Mouse (Mus musculus) heart, embryonic 15.5 days (tissue): Measurements from ENCODE around the gene Prdm11. TPM values are rescaled to one million over a fixed set of nuclear protein-coding genes. Genes with fewer than 3 reads are reported as not detected.

Source experiments
- ATAC-seq: fragments of 200-750 bp; cut with Nextera tagmentation; replicated peaks from 2 replicates; pipeline ENCODE4 v1.8.0; 2017; ENCODE audit warnings: low read depth, moderate TSS enrichment; ENCODE audit not compliant: insufficient number of reproducible peaks, insufficient read depth, low FRiP score
- H3K27ac ChIP-seq: fragments of 300-500 bp; sonication (generic); 2 replicates; pipeline ENCODE4 v1.5.1; 2015; ENCODE audit warnings: mild to moderate bottlenecking, inconsistent platforms
- H3K27me3 ChIP-seq: fragments of 300-500 bp; sonication (generic); 2 replicates; pipeline ENCODE4 v1.6.1; 2015; ENCODE audit warnings: inconsistent platforms
- H3K36me3 ChIP-seq: fragments of 300-500 bp; sonication (generic); 2 replicates; pipeline ENCODE4 v1.6.1; 2015; ENCODE audit warnings: mild to moderate bottlenecking, inconsistent platforms
- H3K4me1 ChIP-seq: fragments of 300-500 bp; sonication (generic); replicated peaks from 2 replicates; pipeline ENCODE4 v1.6.1; 2015; ENCODE audit warnings: inconsistent platforms
- H3K4me2 ChIP-seq: fragments of 300-500 bp; sonication (generic); 2 replicates; pipeline ENCODE4 v1.6.1; 2015; ENCODE audit warnings: inconsistent platforms, mild to moderate bottlenecking, moderate library complexity
- H3K4me3 ChIP-seq: fragments of 300-500 bp; sonication (generic); 2 replicates; pipeline ENCODE4 v1.5.1; 2015; ENCODE audit warnings: mild to moderate bottlenecking, inconsistent platforms
- H3K9ac ChIP-seq: fragments of 300-500 bp; sonication (generic); 2 replicates; pipeline ENCODE4 v1.6.1; 2015; ENCODE audit warnings: mild to moderate bottlenecking, inconsistent platforms
- H3K9me3 ChIP-seq: fragments of 300-500 bp; sonication (generic); replicated peaks from 2 replicates; pipeline ENCODE4 v1.6.1; 2016; ENCODE audit warnings: inconsistent platforms
- WGBS: fragments of 180-500 bp; shearing (Covaris S2); methylation state at CpG from one replicate; pipeline ENCODE4 v1.1.7; 2015; ENCODE audit warnings: mixed read lengths; 5-methylcytosine and 5-hydroxymethylcytosine counted together
- polyA plus RNA-seq: library from polyadenylated mRNA; unstranded; fragments of >200 nt; fragmentation: Nextera tagmentation; extraction: Ambion mirVana; gene quantifications from 2 replicates; pipeline ENCODE4 v1.2.1, GENCODE M21; 2015

Prdm11 gene
- polyA plus RNA-seq, 1 experiment from 2014 or later: 4.7 TPM

GRCm38 (mm10) chr2:93079394-93079793 is 33.4 kb upstream of the Prdm11 start:
- Histone ChIP-seq H3K36me3 (no peaks in the 10 kb centered on the region), H3K4me3 (no peak overlapping the region), H3K27ac (no peak overlapping the region), H3K9me3 (no peaks in the 10 kb centered on the region), H3K4me1 (peaks cover 6% of the 10 kb centered on the region; the same call in 1 of the 2 replicates), H3K9ac (no peak overlapping the region), H3K4me2 (no peak overlapping the region), H3K27me3 (no peaks in the 10 kb centered on the region; the same call in 1 of the 2 replicates)
- 73% methylated on average over 4 of the region's 4 CpGs for WGBS
- ATAC-seq: no peak

GRCm38 (mm10) chr2:93076578-93076955 is 30.6 kb upstream of the Prdm11 start:
- Histone ChIP-seq H3K27me3 (peaks cover 8% of the 10 kb centered on the region; the same call in 1 of the 2 replicates), H3K27ac (no peak overlapping the region), H3K9ac (no peak overlapping the region), H3K4me1 (peaks cover 3% of the 10 kb centered on the region; the same call in 1 of the 2 replicates), H3K36me3 (no peaks in the 10 kb centered on the region), H3K9me3 (no peaks in the 10 kb centered on the region), H3K4me2 (no peak overlapping the region), H3K4me3 (no peak overlapping the region)
- ATAC-seq: no peak
- WGBS: 60% methylated on average over 6 of the region's 6 CpGs

- Histone ChIP-seq H3K27me3 (peaks cover 8% of the 10 kb centered on the region; the same call in 1 of the 2 replicates), H3K4me2 (no peak overlapping the region), H3K9me3 (no peaks in the 10 kb centered on the region), H3K9ac (no peak overlapping the region), H3K27ac (no peak overlapping the region), H3K36me3 (no peaks in the 10 kb centered on the region), H3K4me1 (no peaks in the 10 kb centered on the region; the same call in 1 of the 2 replicates), H3K4me3 (no peak overlapping the region)
- WGBS: 36% methylated on average over 15 of the region's 15 CpGs
- no peak for ATAC-seq
These were observed 30.0 kb upstream of the Prdm11 start for GRCm38 (mm10) chr2:93075738-93076577.

GRCm38 (mm10) chr2:93071656-93072055 is 25.7 kb upstream of the Prdm11 start:
- ATAC-seq: no peak
- Histone ChIP-seq H3K9me3 (no peaks in the 10 kb centered on the region), H3K4me3 (no peak overlapping the region), H3K27ac (no peak overlapping the region), H3K27me3 (peaks cover 19% of the 10 kb centered on the region), H3K4me1 (no peaks in the 10 kb centered on the region; the same call in 1 of the 2 replicates), H3K4me2 (no peak overlapping the region), H3K36me3 (no peaks in the 10 kb centered on the region), H3K9ac (no peak overlapping the region)
- 5% methylated on average over 12 of the region's 12 CpGs for WGBS

GRCm38 (mm10) chr2:93068942-93069341 is 23.0 kb upstream of the Prdm11 start:
- Histone ChIP-seq H3K9ac (no peak overlapping the region), H3K36me3 (no peaks in the 10 kb centered on the region), H3K27me3 (peaks cover 21% of the 10 kb centered on the region), H3K4me2 (no peak overlapping the region), H3K9me3 (no peaks in the 10 kb centered on the region), H3K4me3 (no peak overlapping the region), H3K27ac (no peak overlapping the region), H3K4me1 (no peaks in the 10 kb centered on the region)
- ATAC-seq: no peak
- WGBS: 29% methylated on average over 2 of the region's 2 CpGs

GRCm38 (mm10) chr2:93063347-93063746 is 17.4 kb upstream of the Prdm11 start:
- H3K27me3 ChIP-seq: peaks cover 10% of the 10 kb centered on the region; the same call in 1 of the 2 replicates
- no peak overlapping the region for H3K9ac ChIP-seq
- H3K4me1 ChIP-seq: no peaks in the 10 kb centered on the region
- 8% methylated on average over 2 of the region's 2 CpGs for WGBS
- H3K36me3 ChIP-seq: no peaks in the 10 kb centered on the region
- H3K4me2 ChIP-seq: no peak overlapping the region
- H3K9me3 ChIP-seq: no peaks in the 10 kb centered on the region
- no peak overlapping the region for H3K27ac ChIP-seq
- no peak overlapping the region for H3K4me3 ChIP-seq
- ATAC-seq: no peak

- no peak overlapping the region for H3K4me2 ChIP-seq
- H3K4me3 ChIP-seq: no peak overlapping the region
- no peak overlapping the region for H3K27ac ChIP-seq
- H3K9me3 ChIP-seq: no peaks in the 10 kb centered on the region
- peaks cover 18% of the 10 kb centered on the region for H3K4me1 ChIP-seq
- no peak overlapping the region for H3K9ac ChIP-seq
- WGBS: 4% methylated on average over 1 of the region's 1 CpGs
- no peaks in the 10 kb centered on the region for H3K27me3 ChIP-seq
- no peak for ATAC-seq
- H3K36me3 ChIP-seq: no peaks in the 10 kb centered on the region
These were observed 5.9 kb upstream of the Prdm11 start for GRCm38 (mm10) chr2:93051873-93052272.

- Histone ChIP-seq H3K4me1 (peaks cover 37% of the 10 kb centered on the region), H3K4me2 (no peak overlapping the region), H3K27ac (no peak overlapping the region), H3K36me3 (no peaks in the 10 kb centered on the region), H3K9ac (no peak overlapping the region), H3K9me3 (no peaks in the 10 kb centered on the region), H3K4me3 (no peak overlapping the region), H3K27me3 (no peaks in the 10 kb centered on the region)
- WGBS: 43% methylated on average over 6 of the region's 6 CpGs
- no peak for ATAC-seq
These were observed 2.8 kb upstream of the Prdm11 start for GRCm38 (mm10) chr2:93048601-93049323.

GRCm38 (mm10) chr2:93047491-93048050 is 1.6 kb upstream of the Prdm11 start:
- Histone ChIP-seq H3K27ac (peak overlapping the region; percentile 96), H3K4me1 (peaks cover 46% of the 10 kb centered on the region), H3K4me2 (no peak overlapping the region), H3K9me3 (no peaks in the 10 kb centered on the region), H3K27me3 (no peaks in the 10 kb centered on the region), H3K36me3 (no peaks in the 10 kb centered on the region), H3K4me3 (no peak overlapping the region), H3K9ac (no peak overlapping the region)
- ATAC-seq: no peak
- whole genome bisulfite sequencing: 81% methylated on average over 7 of the region's 7 CpGs

GRCm38 (mm10) chr2:93047036-93047435 is 1.1 kb upstream of the Prdm11 start:
- no peak overlapping the region for H3K9ac ChIP-seq
- ATAC-seq: no peak
- no peaks in the 10 kb centered on the region for H3K9me3 ChIP-seq
- no peaks in the 10 kb centered on the region for H3K36me3 ChIP-seq
- WGBS: 64% methylated on average over 6 of the region's 6 CpGs
- H3K4me1 ChIP-seq: peaks cover 50% of the 10 kb centered on the region
- H3K4me2 ChIP-seq: peak overlapping the region; percentile 82
- H3K4me3 ChIP-seq: no peak overlapping the region
- H3K27ac ChIP-seq: peak overlapping the region; percentile 96
- no peaks in the 10 kb centered on the region for H3K27me3 ChIP-seq

- H3K9me3 ChIP-seq: no peaks in the 10 kb centered on the region
- H3K4me2 ChIP-seq: peak overlapping the region; percentile 82
- H3K27me3 ChIP-seq: no peaks in the 10 kb centered on the region
- H3K4me1 ChIP-seq: peaks cover 55% of the 10 kb centered on the region
- H3K27ac ChIP-seq: peak overlapping the region; percentile 96
- H3K9ac ChIP-seq: peak overlapping the region; percentile 98
- WGBS: 20% methylated on average over 5 of the region's 5 CpGs
- no peaks in the 10 kb centered on the region for H3K36me3 ChIP-seq
- ATAC-seq: no peak
- peak overlapping the region; percentile 81 for H3K4me3 ChIP-seq
These were observed 505 bp upstream of the Prdm11 start for GRCm38 (mm10) chr2:93046509-93046835.
